Mouse (Mus musculus) kidney, adult 2 months (tissue): ENCODE results near the gene Map3k19.

Source experiments
- CTCF ChIP-seq: fragments of 200-500 bp; conservative IDR thresholded peaks from 2 replicates; pipeline ENCODE4 v1.5.1; 2011; ENCODE audit warnings: low read depth, mild to moderate bottlenecking, control low read depth, low read length, moderate library complexity, mixed read lengths; ENCODE audit not compliant: insufficient read depth, insufficient read length
- POLR2A ChIP-seq: fragments of 200-500 bp; IDR thresholded peaks from one replicate; pipeline ENCODE4 v1.6.1; 2011; ENCODE audit warnings: low read depth, low read length, control low read depth

- TF ChIP-seq CTCF (no peak), POLR2A (no peak)
Observed at GRCm38 (mm10) chr1:127780142-127780541, 74.7 kb downstream of the Map3k19 start.
